Mouse (Mus musculus) myocyte (in vitro differentiated cells): ENCODE measurements around the gene Atg4a-ps.
A peak's percentile ranks its signal among the peaks of the same experiment; 100 is the strongest.

Experiments used
- CEBPB ChIP-seq: IDR thresholded peaks from 2 replicates; pipeline ENCODE4 v1.6.1; 2011; ENCODE audit warnings: mild to moderate bottlenecking, moderate library complexity; ENCODE audit not compliant: poor library complexity, insufficient read depth, severe bottlenecking
- MAX ChIP-seq: IDR thresholded peaks from one replicate; pipeline ENCODE4 v1.6.1; 2011; ENCODE audit warnings: low read depth, mild to moderate bottlenecking, control low read depth
- POLR2A ChIP-seq: IDR thresholded peaks from one replicate; pipeline ENCODE4 v1.6.1; 2011; ENCODE audit warnings: low read depth, mild to moderate bottlenecking, control low read depth, moderate library complexity; ENCODE audit not compliant: insufficient read length

GRCm38 (mm10) chr3:103612636-103613355, 33.1 kb downstream of the Atg4a-ps start:
- TF ChIP-seq CEBPB (0 out of 2 replicates have a peak, but pooled peaks have one; percentile 14), MAX (no peak), POLR2A (no peak)
